Mouse (Mus musculus): ENCODE results near the gene Olfr62. TPM values are rescaled to one million over a fixed set of nuclear protein-coding genes. Genes with fewer than 3 reads are reported as not detected.

Olfr62 gene
- not detected in 2 replicates for polyA plus RNA-seq (2015; fragmentation: Nextera tagmentation; extraction: Ambion mirVana)

GRCm38 (mm10) chr4:118658652-118659051 lies at the start of gene Olfr62:
Gene Olfr62 (plus strand): TSS chr4:118658952.
- H3K4me3 ChIP-seq (ENCODE audit: low read length), result no peak within 1 kb of the TSS
- no peaks in the 10 kb centered on the region for H3K36me3 ChIP-seq (ENCODE audit: control insufficient read depth, insufficient read depth, low read length)
- H3K9me3 ChIP-seq (ENCODE audit: control insufficient read depth, low read length), result no peaks in the 10 kb centered on the region
- no peak within 1 kb of the TSS for H3K27ac ChIP-seq (ENCODE audit: low read length)
- no peak within 1 kb of the TSS for H3K9ac ChIP-seq (ENCODE audit: low read depth, low read length)
- no peak within 1 kb of the TSS for H3K4me2 ChIP-seq (ENCODE audit: low read depth, low read length)
- ATAC-seq, result no peak
- no peaks in the 10 kb centered on the region for H3K4me1 ChIP-seq (ENCODE audit: control insufficient read depth, insufficient read depth, low read length)
- H3K27me3 ChIP-seq (replicated peaks; ENCODE audit: control insufficient read depth, insufficient read depth, low read length), result no peaks in the 10 kb centered on the region

GRCm38 (mm10) chr4:118609836-118610235 lies 48.9 kb upstream of the Olfr62 start:
- Histone ChIP-seq H3K36me3 (ENCODE audit: control insufficient read depth, insufficient read depth, low read length) (no peaks in the 10 kb centered on the region), H3K27me3 (replicated peaks; ENCODE audit: control insufficient read depth, insufficient read depth, low read length) (no peaks in the 10 kb centered on the region), H3K4me1 (ENCODE audit: control insufficient read depth, insufficient read depth, low read length) (no peaks in the 10 kb centered on the region), H3K4me3 (ENCODE audit: low read length) (no peak overlapping the region), H3K9ac (ENCODE audit: low read depth, low read length) (no peak overlapping the region), H3K9me3 (ENCODE audit: control insufficient read depth, low read length) (no peaks in the 10 kb centered on the region), H3K27ac (ENCODE audit: low read length) (no peak overlapping the region), H3K4me2 (ENCODE audit: low read depth, low read length) (no peak overlapping the region)
- 73% methylated on average over 3 of the region's 3 CpGs for WGBS
- ATAC-seq, result no peak

- no peak for ATAC-seq
- Histone ChIP-seq H3K9me3 (ENCODE audit: control insufficient read depth, low read length) (no peaks in the 10 kb centered on the region), H3K27ac (ENCODE audit: low read length) (no peak overlapping the region), H3K4me3 (ENCODE audit: low read length) (no peak overlapping the region), H3K36me3 (ENCODE audit: control insufficient read depth, insufficient read depth, low read length) (no peaks in the 10 kb centered on the region), H3K4me1 (ENCODE audit: control insufficient read depth, insufficient read depth, low read length) (no peaks in the 10 kb centered on the region), H3K27me3 (replicated peaks; ENCODE audit: control insufficient read depth, insufficient read depth, low read length) (no peaks in the 10 kb centered on the region), H3K4me2 (ENCODE audit: low read depth, low read length) (no peak overlapping the region), H3K9ac (ENCODE audit: low read depth, low read length) (no peak overlapping the region)
- 24% methylated on average over 11 of the region's 11 CpGs for WGBS
Measured at GRCm38 (mm10) chr4:118612619-118613018, 46.1 kb upstream of the Olfr62 start.

- H3K36me3 ChIP-seq (ENCODE audit: control insufficient read depth, insufficient read depth, low read length), result no peaks in the 10 kb centered on the region
- WGBS, result 84% methylated on average over 11 of the region's 11 CpGs
- no peak overlapping the region for H3K9ac ChIP-seq (ENCODE audit: low read depth, low read length)
- ATAC-seq, result no peak
- no peak overlapping the region for H3K4me2 ChIP-seq (ENCODE audit: low read depth, low read length)
- no peaks in the 10 kb centered on the region for H3K4me1 ChIP-seq (ENCODE audit: control insufficient read depth, insufficient read depth, low read length)
- H3K27me3 ChIP-seq (replicated peaks; ENCODE audit: control insufficient read depth, insufficient read depth, low read length), result no peaks in the 10 kb centered on the region
- no peak overlapping the region for H3K27ac ChIP-seq (ENCODE audit: low read length)
- no peaks in the 10 kb centered on the region for H3K9me3 ChIP-seq (ENCODE audit: control insufficient read depth, low read length)
- H3K4me3 ChIP-seq (ENCODE audit: low read length), result no peak overlapping the region
Measured at GRCm38 (mm10) chr4:118615412-118615811, 43.3 kb upstream of the Olfr62 start.

- WGBS, result under 1% methylated on average over 38 of the region's 41 CpGs
- Histone ChIP-seq H3K27ac (ENCODE audit: low read length) (no peak within 1 kb of the TSS), H3K9me3 (ENCODE audit: control insufficient read depth, low read length) (no peaks in the 10 kb centered on the region), H3K36me3 (ENCODE audit: control insufficient read depth, insufficient read depth, low read length) (peaks cover 18% of the 10 kb centered on the region), H3K4me1 (ENCODE audit: control insufficient read depth, insufficient read depth, low read length) (peaks cover 7% of the 10 kb centered on the region), H3K4me3 (ENCODE audit: low read length) (peak within 1 kb of the TSS; percentile 87), H3K4me2 (ENCODE audit: low read depth, low read length) (peak within 1 kb of the TSS; percentile 94), H3K27me3 (replicated peaks; ENCODE audit: control insufficient read depth, insufficient read depth, low read length) (no peaks in the 10 kb centered on the region), H3K9ac (ENCODE audit: low read depth, low read length) (peak within 1 kb of the TSS; percentile 86)
- peak; percentile 95 for ATAC-seq
Measured at GRCm38 (mm10) chr4:118620279-118620966, 38.3 kb upstream of the Olfr62 start, which contains the start of the genes Cfap57 and Ebna1bp2. Gene Cfap57 (minus strand): TSS chr4:118620777. Gene Ebna1bp2 (plus strand): TSS chr4:118620799.

GRCm38 (mm10) chr4:118620967-118621320 lies 37.8 kb upstream of the Olfr62 start:
- peak; percentile 62 for ATAC-seq
- Histone ChIP-seq H3K4me3 (ENCODE audit: low read length) (peak overlapping the region; percentile 87), H3K27ac (ENCODE audit: low read length) (no peak overlapping the region), H3K9me3 (ENCODE audit: control insufficient read depth, low read length) (no peaks in the 10 kb centered on the region), H3K9ac (ENCODE audit: low read depth, low read length) (peak overlapping the region; percentile 86), H3K36me3 (ENCODE audit: control insufficient read depth, insufficient read depth, low read length) (peaks cover 21% of the 10 kb centered on the region), H3K4me2 (ENCODE audit: low read depth, low read length) (peak overlapping the region; percentile 94), H3K4me1 (ENCODE audit: control insufficient read depth, insufficient read depth, low read length) (peaks cover 7% of the 10 kb centered on the region), H3K27me3 (replicated peaks; ENCODE audit: control insufficient read depth, insufficient read depth, low read length) (no peaks in the 10 kb centered on the region)
- under 1% methylated on average over 23 of the region's 23 CpGs for WGBS

- peak overlapping the region; percentile 86 for H3K9ac ChIP-seq (ENCODE audit: low read depth, low read length)
- no peaks in the 10 kb centered on the region for H3K9me3 ChIP-seq (ENCODE audit: control insufficient read depth, low read length)
- H3K36me3 ChIP-seq (ENCODE audit: control insufficient read depth, insufficient read depth, low read length), result peaks cover 21% of the 10 kb centered on the region
- H3K27me3 ChIP-seq (replicated peaks; ENCODE audit: control insufficient read depth, insufficient read depth, low read length), result no peaks in the 10 kb centered on the region
- H3K4me3 ChIP-seq (ENCODE audit: low read length), result peak overlapping the region; percentile 87
- no peak for ATAC-seq
- H3K27ac ChIP-seq (ENCODE audit: low read length), result no peak overlapping the region
- 78% methylated on average over 9 of the region's 9 CpGs for WGBS
- peaks cover 7% of the 10 kb centered on the region for H3K4me1 ChIP-seq (ENCODE audit: control insufficient read depth, insufficient read depth, low read length)
- peak overlapping the region; percentile 94 for H3K4me2 ChIP-seq (ENCODE audit: low read depth, low read length)
Measured at GRCm38 (mm10) chr4:118621781-118622180, 37.0 kb upstream of the Olfr62 start.

GRCm38 (mm10) chr4:118630261-118630660 lies 28.5 kb upstream of the Olfr62 start:
- WGBS, result 92% methylated on average over 5 of the region's 5 CpGs

GRCm38 (mm10) chr4:118642346-118643190 lies 16.2 kb upstream of the Olfr62 start:
- Histone ChIP-seq H3K27ac (ENCODE audit: low read length) (no peak overlapping the region; the same call in 1 of the 2 replicates), H3K4me3 (ENCODE audit: low read length) (no peak overlapping the region), H3K27me3 (replicated peaks; ENCODE audit: control insufficient read depth, insufficient read depth, low read length) (no peaks in the 10 kb centered on the region), H3K4me2 (ENCODE audit: low read depth, low read length) (no peak overlapping the region), H3K36me3 (ENCODE audit: control insufficient read depth, insufficient read depth, low read length) (no peaks in the 10 kb centered on the region), H3K9ac (ENCODE audit: low read depth, low read length) (no peak overlapping the region), H3K9me3 (ENCODE audit: control insufficient read depth, low read length) (no peaks in the 10 kb centered on the region), H3K4me1 (ENCODE audit: control insufficient read depth, insufficient read depth, low read length) (peaks cover 2% of the 10 kb centered on the region; the same call in 1 of the 2 replicates)
- ATAC-seq, result no peak
- WGBS, result 41% methylated on average over 20 of the region's 20 CpGs

More at GRCm38 (mm10) chr4:118630261-118630660, 28.5 kb upstream of the Olfr62 start:
- peaks cover 7% of the 10 kb centered on the region; the same call in 1 of the 2 replicates for H3K36me3 ChIP-seq (ENCODE audit: control insufficient read depth, insufficient read depth, low read length)
- no peaks in the 10 kb centered on the region for H3K27me3 ChIP-seq (replicated peaks; ENCODE audit: control insufficient read depth, insufficient read depth, low read length)
- ATAC-seq, result no peak
- no peak overlapping the region for H3K4me3 ChIP-seq (ENCODE audit: low read length)
- H3K9me3 ChIP-seq (ENCODE audit: control insufficient read depth, low read length), result no peaks in the 10 kb centered on the region
- H3K4me2 ChIP-seq (ENCODE audit: low read depth, low read length), result no peak overlapping the region
- no peak overlapping the region for H3K9ac ChIP-seq (ENCODE audit: low read depth, low read length)
- no peak overlapping the region for H3K27ac ChIP-seq (ENCODE audit: low read length)
- H3K4me1 ChIP-seq (ENCODE audit: control insufficient read depth, insufficient read depth, low read length), result no peaks in the 10 kb centered on the region

Data from intestine, embryonic 16.5 days (tissue).